Mouse (Mus musculus) C2C12 (cell line): ENCODE measurements at regions not wholly inside any gene's neighbourhood (a gene's known extent, or its start where the extent isn't known, plus 50 kb on each side); places are given as distances from the start of the nearest gene placed in this dataset.

ENCODE experiments used
- CTCF ChIP-seq: IDR thresholded peaks from one replicate; pipeline ENCODE4 v1.5.1; 2011; ENCODE audit not compliant: control insufficient read depth, insufficient read depth, insufficient read length
- MAX ChIP-seq: IDR thresholded peaks from one replicate; pipeline ENCODE4 v1.6.1; 2011; ENCODE audit warnings: mild to moderate bottlenecking, control low read depth

DNA sequence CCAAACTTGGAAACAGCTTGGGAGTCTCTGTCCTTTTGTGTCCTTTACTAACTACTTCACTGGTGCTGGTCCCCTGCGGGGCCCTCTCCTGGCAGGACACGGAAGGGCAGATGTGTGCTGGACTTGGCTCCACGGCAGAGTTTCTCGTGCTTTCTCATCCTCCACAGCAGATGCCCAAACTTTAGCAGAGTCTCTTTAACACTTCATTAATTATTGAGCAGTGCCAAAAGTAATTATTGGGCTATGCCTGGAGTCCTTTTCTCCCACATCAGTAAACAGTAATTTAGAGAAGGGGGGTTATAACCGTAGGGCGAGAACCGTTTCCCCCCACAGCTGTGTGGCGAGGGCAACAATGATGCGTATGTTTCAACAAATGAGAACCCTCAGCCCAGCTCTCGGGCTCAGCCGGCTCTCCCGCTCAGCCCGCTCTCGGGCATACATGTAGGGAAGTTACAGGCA lies 348.3 kb upstream of the Atp11b start:
- TF ChIP-seq CTCF = peak; percentile 18
- no peak for TF ChIP-seq MAX
